Mouse (Mus musculus): ENCODE measurements around the gene Phactr1.

Gene Phactr1

GRCm38 (mm10) chr13:42680391-42680994 lies at the start of gene Phactr1:
Gene Phactr1 (plus strand): TSS chr13:42680623.
- DNase-seq = no peak

DNA sequence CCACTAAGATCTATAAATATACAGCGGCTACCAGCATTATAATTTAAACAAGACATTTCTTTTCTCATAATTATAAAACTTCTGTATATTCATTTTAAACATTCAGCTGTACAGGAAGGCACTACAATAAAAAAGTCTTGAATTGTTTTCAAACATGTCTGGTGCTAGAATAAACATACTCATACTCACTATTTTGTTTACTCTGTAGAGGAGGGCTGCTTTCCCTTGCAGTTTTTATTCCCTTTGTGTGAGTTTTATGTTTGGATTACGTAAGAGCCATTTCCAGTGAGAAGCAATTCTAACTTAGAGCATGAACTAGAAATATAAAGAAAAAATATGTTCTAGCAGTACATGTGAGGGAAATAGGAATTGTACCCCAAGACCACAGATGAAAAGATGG lies 45.5 kb upstream of the Phactr1 start:
- DNase-seq = no peak

- no peak for DNase-seq
These were observed 30.2 kb upstream of the Phactr1 start for GRCm38 (mm10) chr13:42650228-42650627.

GRCm38 (mm10) chr13:42656643-42657315 lies 23.6 kb upstream of the Phactr1 start:
- DNase-seq = no peak

DNA sequence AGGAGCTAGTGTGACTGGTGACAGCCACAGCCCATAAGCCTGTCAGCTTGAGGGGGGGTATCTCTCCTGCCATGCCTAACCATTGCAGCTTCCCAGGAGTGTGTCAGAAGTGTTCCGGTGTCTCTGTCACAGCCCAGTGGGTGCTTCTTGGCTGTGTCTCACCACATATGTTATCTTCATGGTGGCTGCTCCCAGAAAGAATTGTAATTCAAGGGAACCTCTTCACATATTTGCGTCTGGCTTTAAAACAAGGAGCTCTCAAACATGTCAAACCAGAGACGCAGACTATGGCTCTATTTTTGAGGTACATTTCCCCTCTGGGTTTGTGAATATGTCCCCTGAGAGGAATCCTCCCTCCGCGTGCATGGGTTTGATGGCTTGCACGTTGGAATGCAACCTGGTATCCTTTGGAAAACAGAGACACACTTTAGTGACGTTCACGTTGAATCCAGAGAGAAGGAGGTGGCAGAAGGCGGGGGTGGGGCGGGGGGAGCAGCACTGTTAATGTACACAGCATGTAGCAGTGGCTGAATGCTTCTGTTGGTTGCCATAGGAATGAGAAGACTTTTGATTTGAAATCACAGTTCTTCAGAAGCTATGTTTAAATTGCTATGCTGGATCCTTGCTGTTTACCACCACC lies 8.7 kb upstream of the Phactr1 start:
- DNase-seq = no peak

DNA sequence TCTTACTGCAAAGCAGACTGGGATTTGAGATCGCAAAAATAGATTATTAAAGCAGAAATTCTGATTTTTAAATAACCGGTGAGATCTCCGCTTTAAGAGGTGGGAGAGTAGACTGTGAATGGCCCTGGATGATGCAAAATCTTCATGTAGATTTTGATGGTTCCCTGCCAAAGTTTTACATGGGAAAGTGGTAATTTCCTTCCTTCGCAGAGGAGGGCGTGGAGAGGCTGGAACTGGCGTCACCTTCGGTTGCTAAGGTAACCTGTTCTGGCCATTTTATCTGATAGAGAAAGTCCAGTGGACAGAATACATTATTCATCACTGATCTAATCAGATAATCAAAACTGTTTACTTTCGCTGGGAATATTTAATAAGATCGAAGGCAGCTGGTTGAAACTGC lies 876 bp downstream of the Phactr1 start:
- DNase-seq = no peak

DNA sequence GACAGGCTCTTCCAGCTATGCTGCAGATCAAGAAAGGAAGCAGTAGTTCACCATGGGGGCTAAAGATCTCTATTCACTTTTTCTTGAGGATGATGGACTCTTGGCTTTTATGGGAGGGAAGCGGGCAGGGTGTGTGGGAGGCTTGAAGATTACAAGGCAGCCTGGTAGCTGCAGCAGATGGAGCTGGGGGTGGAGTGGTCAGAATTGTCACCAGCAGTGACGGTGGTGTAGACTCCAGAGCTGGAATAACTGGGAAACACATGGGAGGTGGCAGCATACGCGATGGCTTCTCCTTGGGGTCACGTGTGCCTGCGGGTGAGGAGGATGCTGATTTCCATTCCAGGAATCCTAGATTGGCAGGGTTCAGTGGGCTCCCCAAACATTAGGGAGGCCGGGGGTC lies 3.8 kb downstream of the Phactr1 start:
- DNase-seq = no peak

- DNase-seq = no peak
These were observed 11.8 kb downstream of the Phactr1 start for GRCm38 (mm10) chr13:42692233-42692632.

- no peak for DNase-seq
These were observed 16.2 kb downstream of the Phactr1 start for GRCm38 (mm10) chr13:42696641-42697040.

DNA sequence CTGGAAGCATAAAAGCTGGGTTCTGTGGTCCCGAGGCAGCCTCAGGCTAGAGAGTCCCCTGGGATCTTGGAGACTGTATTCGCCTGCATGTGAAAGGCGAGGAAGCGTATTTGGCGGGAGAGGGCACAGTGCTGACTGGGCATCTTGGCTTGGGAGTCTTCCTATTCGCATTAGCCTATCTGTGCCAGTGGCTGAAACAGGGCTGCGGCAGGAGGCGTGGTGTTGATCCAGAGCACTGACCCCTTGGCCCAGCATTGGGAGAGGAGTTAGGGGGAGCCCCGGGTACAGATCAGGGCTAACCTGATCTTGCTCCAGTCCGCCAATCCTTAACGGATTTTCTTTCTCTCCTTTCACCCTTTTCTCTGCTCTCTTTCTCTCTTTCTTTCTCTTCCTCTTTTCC lies 28.7 kb downstream of the Phactr1 start:
- DNase-seq = no peak

- DNase-seq = no peak
These were observed 29.3 kb downstream of the Phactr1 start for GRCm38 (mm10) chr13:42709611-42710331.

DNA sequence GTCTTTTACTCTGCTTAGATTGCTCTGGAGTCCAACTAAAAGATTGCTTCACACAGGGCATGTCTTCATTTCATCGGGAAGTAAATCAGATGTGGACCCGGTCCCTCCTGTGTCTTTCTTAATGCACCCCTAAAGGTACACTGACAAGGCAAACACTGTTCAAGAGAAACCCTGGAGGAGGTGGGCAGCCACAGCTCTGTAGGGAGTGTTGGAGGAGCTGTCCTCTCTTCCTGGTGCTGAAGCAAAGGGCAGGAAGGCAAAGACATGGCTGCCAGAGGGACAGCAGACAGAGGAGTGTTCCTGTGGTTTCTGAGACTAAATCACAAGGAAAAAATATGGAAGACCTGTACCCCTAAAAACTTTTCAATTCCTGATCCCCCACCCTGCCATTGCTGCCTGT lies 31.1 kb downstream of the Phactr1 start:
- DNase-seq = no peak

- DNase-seq = no peak
These were observed 39.0 kb downstream of the Phactr1 start for GRCm38 (mm10) chr13:42719401-42719800.

DNA sequence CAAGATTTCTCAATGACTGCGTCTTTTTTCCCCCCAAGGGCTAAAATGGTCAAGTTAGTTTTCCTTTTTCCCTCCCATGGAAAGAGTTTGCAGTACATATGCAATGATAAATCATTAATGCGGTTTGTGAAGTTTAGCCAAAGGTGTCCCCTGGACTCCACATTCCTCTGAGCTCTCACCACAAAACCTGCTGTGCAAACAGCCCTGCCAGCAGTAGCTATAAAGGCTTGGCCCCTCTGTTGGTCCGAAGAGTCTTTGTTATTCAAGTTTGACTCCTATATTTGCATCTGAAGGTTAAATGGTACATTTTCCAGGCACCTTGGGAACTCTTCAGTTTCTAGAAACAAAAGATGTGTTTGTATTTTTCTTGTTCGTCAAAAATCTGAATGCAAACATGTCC lies 39.7 kb downstream of the Phactr1 start:
- no peak for DNase-seq

- no peak for DNase-seq
These were observed 40.2 kb downstream of the Phactr1 start for GRCm38 (mm10) chr13:42720648-42721047.

GRCm38 (mm10) chr13:42724011-42724410 lies 43.6 kb downstream of the Phactr1 start:
- no peak for DNase-seq

DNA sequence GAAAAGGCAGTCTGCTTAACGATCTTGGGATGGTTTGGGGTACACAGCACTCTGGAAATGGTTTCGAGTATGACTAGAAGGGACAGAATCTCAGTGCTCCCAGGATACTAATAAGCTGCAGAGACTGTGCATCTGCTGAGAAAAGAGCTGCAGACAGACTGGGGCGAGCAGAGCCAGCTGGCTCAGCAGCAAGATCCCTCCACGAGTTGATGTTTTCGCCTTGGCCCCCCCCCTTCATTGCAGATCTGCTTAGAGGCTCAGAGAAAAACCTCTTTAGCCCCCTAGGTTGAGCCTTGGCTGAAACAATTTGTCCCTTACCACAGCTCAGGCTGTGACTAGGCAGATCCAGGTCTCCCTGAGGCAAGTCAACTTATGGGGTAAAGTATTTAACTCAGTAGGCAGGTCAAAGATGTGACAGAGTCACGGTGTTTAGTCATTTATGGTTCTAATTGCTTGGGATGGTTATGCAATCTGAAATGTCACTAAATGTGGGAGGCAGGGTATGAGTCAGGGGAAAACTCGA lies 45.3 kb downstream of the Phactr1 start:
- no peak for DNase-seq

DNA sequence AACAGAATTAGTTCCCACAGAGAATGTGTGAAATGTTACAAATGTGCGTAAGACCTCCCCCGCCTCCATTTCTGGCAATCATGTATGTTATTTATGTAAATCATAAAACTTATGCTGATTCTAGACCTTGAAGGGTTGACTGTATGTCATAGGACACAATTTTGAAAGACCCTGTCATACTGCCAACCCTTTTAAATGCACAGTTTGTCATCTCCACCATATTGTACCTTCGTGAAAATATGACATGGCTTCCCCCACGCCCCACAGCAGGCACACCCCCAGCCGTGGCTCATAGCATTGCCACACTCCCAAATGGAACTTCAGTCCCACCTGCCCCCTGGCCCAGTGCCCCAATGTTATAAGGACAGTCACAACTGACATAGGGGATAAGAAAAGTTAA lies 57.1 kb downstream of the Phactr1 start:
- no peak for DNase-seq

GRCm38 (mm10) chr13:42738152-42738551 lies 57.7 kb downstream of the Phactr1 start:
- no peak for DNase-seq

DNA sequence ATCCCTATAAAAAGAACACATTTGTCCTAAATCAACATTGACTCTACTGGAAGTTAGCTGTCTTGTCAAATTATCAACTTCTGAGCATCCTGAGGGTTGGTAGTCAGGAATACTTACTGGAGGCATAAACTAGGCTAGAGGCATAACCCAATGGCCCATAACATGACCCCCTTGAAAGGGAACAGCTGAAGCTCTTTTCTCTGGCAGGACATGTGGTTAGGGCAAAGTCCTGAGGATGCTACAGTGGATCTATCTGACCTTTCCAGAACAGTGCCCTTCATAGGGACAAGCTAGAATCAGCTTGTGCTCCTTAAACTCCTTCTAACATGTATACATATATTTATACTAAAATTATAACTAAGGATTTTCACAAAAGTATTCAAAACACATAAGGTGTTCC lies 61.8 kb downstream of the Phactr1 start:
- DNase-seq = no peak

- DNase-seq = no peak
These were observed 64.0 kb downstream of the Phactr1 start for GRCm38 (mm10) chr13:42744467-42744866.

- no peak for DNase-seq
These were observed 77.4 kb downstream of the Phactr1 start for GRCm38 (mm10) chr13:42757654-42758400.

GRCm38 (mm10) chr13:42759170-42759569 lies 78.7 kb downstream of the Phactr1 start:
- DNase-seq = no peak

All from B cell, adult 2 months (primary cell).